Mouse (Mus musculus) limb, embryonic 12.5 days (tissue): ENCODE measurements around the gene Tekt1. TPM values are rescaled to one million over a fixed set of nuclear protein-coding genes. Genes with fewer than 3 reads are reported as not detected.

Experiments used
- ATAC-seq: fragments of 200-750 bp; cut with Nextera tagmentation; 2 replicates; pipeline ENCODE4 v1.8.0; 2017; ENCODE audit warnings: low read depth, moderate TSS enrichment; ENCODE audit not compliant: insufficient number of reproducible peaks, insufficient read depth, low FRiP score, low TSS enrichment
- H3K27ac ChIP-seq: fragments of 300-500 bp; sonication (generic); 2 replicates; pipeline ENCODE4 v1.5.1; 2016; ENCODE audit warnings: mild to moderate bottlenecking, moderate library complexity
- H3K27me3 ChIP-seq: fragments of 300-500 bp; sonication (generic); 2 replicates; pipeline ENCODE4 v1.6.1; 2016; ENCODE audit warnings: mild to moderate bottlenecking, moderate library complexity
- H3K36me3 ChIP-seq: fragments of 300-500 bp; sonication (generic); 2 replicates; pipeline ENCODE4 v1.6.1; 2016; ENCODE audit warnings: mild to moderate bottlenecking, moderate library complexity
- H3K4me1 ChIP-seq: fragments of 300-500 bp; sonication (generic); replicated peaks from 2 replicates; pipeline ENCODE4 v1.6.1; 2016
- H3K4me2 ChIP-seq: fragments of 300-500 bp; sonication (generic); 2 replicates; pipeline ENCODE4 v1.6.1; 2016; ENCODE audit warnings: mild to moderate bottlenecking, moderate library complexity
- H3K4me3 ChIP-seq: fragments of 300-500 bp; sonication (generic); replicated peaks from 2 replicates; pipeline ENCODE4 v1.5.1; 2016; ENCODE audit warnings: mild to moderate bottlenecking
- H3K9ac ChIP-seq: fragments of 300-500 bp; sonication (generic); replicated peaks from 2 replicates; pipeline ENCODE4 v1.6.1; 2016; ENCODE audit warnings: mild to moderate bottlenecking, moderate library complexity
- H3K9me3 ChIP-seq: fragments of 300-500 bp; sonication (generic); 2 replicates; pipeline ENCODE4 v1.6.1; 2016; ENCODE audit warnings: mild to moderate bottlenecking, moderate library complexity
- WGBS: fragments of 180-500 bp; shearing (Covaris S2); methylation state at CpG from one replicate; pipeline ENCODE4 v1.1.7; 2016; 5-methylcytosine and 5-hydroxymethylcytosine counted together
- polyA plus RNA-seq: library from polyadenylated mRNA; unstranded; fragments of >200 nt; fragmentation: Nextera tagmentation; extraction: Ambion mirVana; gene quantifications from 2 replicates; pipeline ENCODE4 v1.2.1, GENCODE M21; 2016

The Tekt1 gene
- polyA plus RNA-seq, result 4.7 and 6.0 TPM in 2 replicates

DNA sequence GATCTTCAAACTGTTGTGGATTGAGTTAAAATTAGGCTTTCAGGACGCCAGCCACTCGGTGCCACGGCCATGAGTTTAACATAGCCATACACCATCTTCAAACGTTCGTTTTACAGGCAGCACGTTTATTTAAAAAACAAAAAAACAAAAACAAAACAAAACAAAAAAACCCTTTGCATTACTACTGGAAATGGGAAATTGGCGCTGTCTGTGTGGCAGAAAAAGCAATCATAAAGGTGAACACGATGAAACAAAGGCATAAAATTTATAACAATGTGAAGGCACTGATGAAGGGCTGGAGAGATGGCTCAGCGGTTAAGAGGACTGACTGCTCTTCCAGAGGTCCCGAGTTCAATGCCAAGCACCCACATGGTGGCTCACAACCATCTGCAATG lies at the start of gene Tekt1:
Gene Tekt1 (minus strand): TSS at position 96 of the 395 bp plus-strand sequence.
- no peak for ATAC-seq
- 38% methylated on average over 10 of the region's 10 CpGs for WGBS

GRCm38 (mm10) chr11:72411945-72412344 lies 49.7 kb upstream of the Tekt1 start:
- peaks cover 45% of the 10 kb centered on the region for H3K27me3 ChIP-seq
- no peak; the same call in 1 of the 2 replicates for ATAC-seq

More for the DNA sequence above, at the start of gene Tekt1:
- Histone ChIP-seq H3K9ac (peak within 1 kb of the TSS; percentile 69), H3K9me3 (no peaks in the 10 kb centered on the region), H3K4me1 (0 out of 2 replicates have a peak, but pooled peaks cover 3% of the 10 kb centered on the region), H3K27me3 (no peaks in the 10 kb centered on the region), H3K4me2 (peak within 1 kb of the TSS; percentile 75), H3K27ac (peak within 1 kb of the TSS; percentile 66; the same call in 1 of the 2 replicates), H3K4me3 (peak within 1 kb of the TSS; percentile 44), H3K36me3 (no peaks in the 10 kb centered on the region)

GRCm38 (mm10) chr11:72411093-72411921 lies 49.1 kb upstream of the Tekt1 start, which contains the start of gene Smtnl2:
Gene Smtnl2, minus strand, starts transcription at chr11:72411713.
- H3K36me3 ChIP-seq, result no peaks in the 10 kb centered on the region
- ATAC-seq, result peak; percentile 80
- H3K9ac ChIP-seq, result peak within 1 kb of the TSS; percentile 69
- peak within 1 kb of the TSS; percentile 98 for H3K4me2 ChIP-seq
- H3K4me1 ChIP-seq, result peaks cover 57% of the 10 kb centered on the region
- H3K9me3 ChIP-seq, result no peaks in the 10 kb centered on the region
- peak within 1 kb of the TSS; percentile 69 for H3K4me3 ChIP-seq
- H3K27ac ChIP-seq, result peak within 1 kb of the TSS; percentile 70
- H3K27me3 ChIP-seq, result peaks cover 51% of the 10 kb centered on the region
- WGBS, result under 1% methylated on average over 86 of the region's 86 CpGs

More at GRCm38 (mm10) chr11:72411945-72412344, 49.7 kb upstream of the Tekt1 start:
- peaks cover 58% of the 10 kb centered on the region for H3K4me1 ChIP-seq
- H3K36me3 ChIP-seq, result no peaks in the 10 kb centered on the region
- no peak overlapping the region for H3K27ac ChIP-seq
- peak overlapping the region; percentile 69 for H3K4me3 ChIP-seq
- peak overlapping the region; percentile 69; the same call in 1 of the 2 replicates for H3K9ac ChIP-seq
- no peaks in the 10 kb centered on the region for H3K9me3 ChIP-seq
- H3K4me2 ChIP-seq, result peak overlapping the region; percentile 98
- 33% methylated on average over 9 of the region's 9 CpGs for WGBS

- Histone ChIP-seq H3K36me3 (no peaks in the 10 kb centered on the region), H3K4me1 (peaks cover 60% of the 10 kb centered on the region), H3K9ac (peak overlapping the region; percentile 27; the same call in 1 of the 2 replicates), H3K4me2 (peak overlapping the region; percentile 98), H3K27ac (no peak overlapping the region), H3K4me3 (peak overlapping the region; percentile 69), H3K27me3 (peaks cover 54% of the 10 kb centered on the region), H3K9me3 (no peaks in the 10 kb centered on the region)
- ATAC-seq, result no peak
- WGBS, result 2% methylated on average over 25 of the region's 25 CpGs
Observed at GRCm38 (mm10) chr11:72410521-72411092, 48.4 kb upstream of the Tekt1 start.

DNA sequence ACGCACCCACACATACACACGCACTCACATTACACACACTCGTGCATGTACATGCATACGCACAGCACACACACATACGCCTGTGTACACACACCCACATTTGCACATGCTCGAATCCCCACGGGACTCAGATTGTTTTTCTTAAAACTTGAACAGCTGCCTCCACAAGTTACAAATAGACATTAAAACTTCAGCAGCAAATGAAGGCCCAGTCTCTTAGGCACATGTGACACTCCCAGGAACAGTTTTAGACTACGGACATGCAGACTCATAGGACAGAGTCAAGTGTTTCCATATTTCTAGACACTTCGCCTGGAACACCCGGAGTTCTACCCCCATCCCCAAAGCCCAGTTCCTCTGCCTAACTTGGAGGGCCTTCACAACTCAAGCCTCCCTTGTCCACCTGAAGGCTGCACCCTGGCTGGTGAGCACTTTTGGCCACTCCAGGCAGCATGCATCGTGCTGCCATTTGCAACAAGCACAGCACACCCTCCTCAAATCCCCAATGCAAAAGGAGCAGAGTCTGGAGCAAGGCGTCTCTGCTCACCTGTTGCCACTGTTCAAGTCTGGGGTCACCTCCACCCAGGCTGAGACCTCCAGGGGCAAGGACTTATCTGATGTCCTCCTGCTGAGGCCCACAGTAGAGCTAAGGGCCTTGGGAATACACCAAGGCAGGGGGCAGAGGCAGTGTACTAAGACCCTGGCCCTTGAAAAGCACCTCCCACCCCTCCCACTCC lies 47.6 kb upstream of the Tekt1 start:
- ATAC-seq, result no peak
- WGBS, result 56% methylated on average over 12 of the region's 12 CpGs
- peak overlapping the region; percentile 98 for H3K4me2 ChIP-seq
- H3K4me3 ChIP-seq, result peak overlapping the region; percentile 69
- H3K27ac ChIP-seq, result 0 out of 2 replicates have a peak overlapping the region, but pooled peaks have one; percentile 5
- H3K36me3 ChIP-seq, result no peaks in the 10 kb centered on the region
- H3K27me3 ChIP-seq, result peaks cover 54% of the 10 kb centered on the region
- peak overlapping the region; percentile 27; the same call in 1 of the 2 replicates for H3K9ac ChIP-seq
- peaks cover 60% of the 10 kb centered on the region for H3K4me1 ChIP-seq
- H3K9me3 ChIP-seq, result no peaks in the 10 kb centered on the region

DNA sequence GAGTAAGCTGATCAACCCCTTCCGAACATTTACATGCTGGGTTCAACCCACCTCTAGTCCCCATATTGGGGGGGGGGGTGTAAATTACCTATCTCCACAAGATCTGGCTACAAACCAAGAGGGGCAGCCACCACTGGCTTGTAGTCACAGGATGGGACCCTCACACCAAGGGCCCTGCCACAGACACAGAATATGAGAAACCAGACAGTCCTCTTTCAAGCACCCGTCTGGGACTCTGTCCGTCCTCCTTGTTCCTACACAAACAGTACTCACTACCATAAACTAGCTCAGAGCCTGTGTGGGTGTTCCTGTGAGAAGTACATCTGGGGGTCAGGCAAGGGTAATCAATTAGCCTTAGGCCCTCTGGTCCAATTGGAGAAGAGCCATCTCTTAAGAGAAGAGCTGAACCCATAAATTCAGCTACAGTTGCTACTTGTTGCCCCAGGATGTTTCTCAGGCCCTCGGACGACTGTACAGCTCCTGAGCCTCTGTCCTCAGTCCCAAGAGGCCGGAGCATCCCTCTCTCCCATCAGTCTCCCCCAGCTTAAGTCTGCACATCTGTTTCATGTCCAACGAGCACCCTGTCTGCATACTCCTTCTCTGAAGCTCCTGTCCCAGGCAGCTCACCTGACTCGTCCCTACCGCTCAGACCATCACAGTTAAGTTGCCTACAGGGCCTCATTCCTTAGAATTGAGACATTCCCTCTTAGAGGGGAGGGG lies 46.4 kb upstream of the Tekt1 start:
- no peak for ATAC-seq
- no peaks in the 10 kb centered on the region for H3K9me3 ChIP-seq
- WGBS, result 22% methylated on average over 9 of the region's 9 CpGs
- H3K27me3 ChIP-seq, result peaks cover 50% of the 10 kb centered on the region
- H3K4me1 ChIP-seq, result peaks cover 60% of the 10 kb centered on the region
- 0 out of 2 replicates have a peak overlapping the region, but pooled peaks have one; percentile 1 for H3K4me3 ChIP-seq
- H3K36me3 ChIP-seq, result no peaks in the 10 kb centered on the region
- H3K4me2 ChIP-seq, result peak overlapping the region; percentile 98
- H3K9ac ChIP-seq, result peak overlapping the region; percentile 31; the same call in 1 of the 2 replicates
- no peak overlapping the region for H3K27ac ChIP-seq

- no peak overlapping the region; the same call in 1 of the 2 replicates for H3K4me2 ChIP-seq
- 9% methylated on average over 7 of the region's 7 CpGs for WGBS
- no peak overlapping the region for H3K9ac ChIP-seq
- peaks cover 57% of the 10 kb centered on the region for H3K4me1 ChIP-seq
- no peak overlapping the region for H3K4me3 ChIP-seq
- no peaks in the 10 kb centered on the region for H3K36me3 ChIP-seq
- H3K27ac ChIP-seq, result no peak overlapping the region
- peaks cover 50% of the 10 kb centered on the region for H3K27me3 ChIP-seq
- no peak for ATAC-seq
- no peaks in the 10 kb centered on the region for H3K9me3 ChIP-seq
Observed at GRCm38 (mm10) chr11:72407574-72407973, 45.3 kb upstream of the Tekt1 start.

- Histone ChIP-seq H3K9ac (no peak overlapping the region), H3K9me3 (no peaks in the 10 kb centered on the region), H3K27ac (no peak overlapping the region), H3K36me3 (no peaks in the 10 kb centered on the region), H3K4me1 (peaks cover 57% of the 10 kb centered on the region), H3K27me3 (peaks cover 50% of the 10 kb centered on the region), H3K4me3 (no peak overlapping the region), H3K4me2 (no peak overlapping the region; the same call in 1 of the 2 replicates)
- WGBS, result 13% methylated on average over 3 of the region's 3 CpGs
- no peak for ATAC-seq
Observed at GRCm38 (mm10) chr11:72407081-72407480, 44.8 kb upstream of the Tekt1 start.

GRCm38 (mm10) chr11:72406079-72406675 lies 43.9 kb upstream of the Tekt1 start:
- no peak overlapping the region for H3K4me2 ChIP-seq
- WGBS, result 52% methylated on average over 8 of the region's 8 CpGs
- no peak for ATAC-seq
- H3K27me3 ChIP-seq, result peaks cover 50% of the 10 kb centered on the region
- no peaks in the 10 kb centered on the region for H3K9me3 ChIP-seq
- peaks cover 55% of the 10 kb centered on the region for H3K4me1 ChIP-seq
- H3K4me3 ChIP-seq, result no peak overlapping the region
- H3K36me3 ChIP-seq, result no peaks in the 10 kb centered on the region
- no peak overlapping the region for H3K9ac ChIP-seq
- H3K27ac ChIP-seq, result no peak overlapping the region

DNA sequence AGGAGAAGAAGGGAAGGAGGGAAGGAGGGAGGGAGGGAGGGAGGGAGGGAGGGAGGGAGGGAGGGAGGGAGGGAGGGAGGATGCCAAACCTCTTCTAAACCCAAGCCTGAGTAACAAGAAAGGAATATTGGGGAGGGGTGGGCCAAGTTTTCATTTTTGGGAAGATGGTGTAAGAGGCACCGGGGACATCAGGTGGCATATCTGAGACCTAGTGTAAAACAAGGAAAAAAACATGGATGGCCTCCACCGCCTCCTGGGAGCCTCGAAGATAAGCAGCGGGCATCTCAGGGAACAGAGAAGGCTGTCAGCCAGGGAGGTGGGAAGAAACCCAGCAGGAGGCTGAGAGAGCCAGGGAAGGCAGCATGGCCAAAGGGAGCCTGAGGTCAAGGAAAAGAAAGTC lies 43.3 kb upstream of the Tekt1 start:
- ATAC-seq, result no peak
- H3K4me3 ChIP-seq, result no peak overlapping the region
- H3K27ac ChIP-seq, result no peak overlapping the region
- H3K9ac ChIP-seq, result no peak overlapping the region
- H3K27me3 ChIP-seq, result peaks cover 45% of the 10 kb centered on the region
- no peaks in the 10 kb centered on the region for H3K36me3 ChIP-seq
- H3K9me3 ChIP-seq, result no peaks in the 10 kb centered on the region
- 54% methylated on average over 4 of the region's 4 CpGs for WGBS
- H3K4me1 ChIP-seq, result peaks cover 48% of the 10 kb centered on the region
- no peak overlapping the region for H3K4me2 ChIP-seq
